Mouse (Mus musculus) embryonic fibroblast, embryonic 13.5 days (primary cell): ENCODE measurements around the gene Ptprt. TPM values are rescaled to one million over a fixed set of nuclear protein-coding genes. Genes with fewer than 3 reads are reported as not detected.

Experiments used
- H3K27ac ChIP-seq: 2 replicates; pipeline ENCODE4 v1.5.1; 2012; ENCODE audit warnings: low read length, control low read depth, inconsistent platforms; ENCODE audit not compliant: insufficient read depth
- H3K4me1 ChIP-seq: 2 replicates; pipeline ENCODE4 v1.6.1; 2011; ENCODE audit warnings: low read length; ENCODE audit not compliant: control insufficient read depth, insufficient read depth
- H3K4me3 ChIP-seq: 2 replicates; pipeline ENCODE4 v1.5.1; 2011; ENCODE audit warnings: mild to moderate bottlenecking, control low read depth, low read length; ENCODE audit not compliant: insufficient read depth
- CTCF ChIP-seq: IDR thresholded peaks from 2 replicates; pipeline ENCODE4 v1.5.1; 2011; ENCODE audit warnings: mild to moderate bottlenecking, control low read depth, low read length, moderate library complexity, borderline replicate concordance; ENCODE audit not compliant: insufficient read depth
- POLR2A ChIP-seq: IDR thresholded peaks from 2 replicates; pipeline ENCODE4 v1.6.1; 2011; ENCODE audit warnings: low read depth, mild to moderate bottlenecking, control low read depth, low read length, moderate library complexity
- polyA plus RNA-seq: library from polyadenylated mRNA; stranded (reverse); fragments of >200 nt; gene quantifications from 2 replicates; pipeline ENCODE4 v1.2.4, GENCODE M21; 2011; ENCODE audit warnings: low read depth; ENCODE audit not compliant: missing spikeins, insufficient read length

Gene Ptprt
- polyA plus RNA-seq, result 0.44 TPM in 1 of 2 replicates, not detected in the other

DNA sequence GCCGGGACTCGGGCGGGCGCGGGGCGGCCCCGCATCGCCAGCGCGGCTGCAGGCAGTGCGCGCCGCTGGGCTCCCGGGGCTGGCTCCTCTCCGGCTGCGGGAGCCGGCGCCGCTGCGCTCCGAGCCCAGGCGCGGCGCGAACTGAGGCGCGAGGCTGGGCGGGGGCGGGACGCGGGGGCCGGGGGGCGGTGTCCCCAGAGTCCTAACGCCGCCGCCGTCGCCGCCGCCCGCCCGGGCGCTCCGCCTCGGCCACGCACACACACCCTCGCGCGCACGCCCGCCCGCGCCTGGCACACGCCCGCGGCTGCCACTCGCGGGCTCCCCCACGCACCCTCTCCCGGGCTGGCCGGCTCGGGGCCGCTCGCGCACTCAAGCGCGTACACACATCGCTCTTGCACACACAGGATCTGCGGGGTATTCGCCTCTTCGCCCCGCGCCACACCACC, at the start of gene Ptprt:
Gene Ptprt, minus strand, starts transcription at position 207 of the 446 bp plus-strand sequence.
- H3K27ac ChIP-seq, result no peak within 1 kb of the TSS

DNA sequence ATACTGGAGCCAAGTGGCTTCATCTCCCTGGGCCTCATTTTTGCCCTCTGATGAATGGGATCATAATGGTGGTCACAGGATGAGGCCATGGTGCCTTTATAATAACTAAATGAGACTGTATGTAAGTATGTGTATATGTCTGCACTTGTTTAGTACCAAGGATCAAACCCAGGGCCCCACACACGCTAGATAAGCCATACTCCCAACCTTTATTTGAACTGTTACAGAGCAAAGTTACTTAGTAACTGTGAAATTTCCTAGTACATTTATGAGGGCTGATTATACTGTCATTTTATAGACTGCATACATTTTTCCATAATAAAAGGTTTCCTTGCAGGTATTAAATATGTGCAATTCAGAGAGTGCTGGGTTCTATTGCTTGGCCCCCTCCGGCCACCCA, 49.5 kb upstream of the Ptprt start:
- TF ChIP-seq CTCF (no peak), POLR2A (no peak)
- Histone ChIP-seq H3K4me1 (no peaks in the 10 kb centered on the region), H3K27ac (no peak overlapping the region), H3K4me3 (no peak overlapping the region)

More for the DNA sequence above, at the start of gene Ptprt:
- H3K4me1 ChIP-seq, result no peaks in the 10 kb centered on the region; the same call in 1 of the 2 replicates
- TF ChIP-seq CTCF (no peak), POLR2A (no peak)
- 0 out of 2 replicates have a peak within 1 kb of the TSS, but pooled peaks have one; percentile 6 for H3K4me3 ChIP-seq

DNA sequence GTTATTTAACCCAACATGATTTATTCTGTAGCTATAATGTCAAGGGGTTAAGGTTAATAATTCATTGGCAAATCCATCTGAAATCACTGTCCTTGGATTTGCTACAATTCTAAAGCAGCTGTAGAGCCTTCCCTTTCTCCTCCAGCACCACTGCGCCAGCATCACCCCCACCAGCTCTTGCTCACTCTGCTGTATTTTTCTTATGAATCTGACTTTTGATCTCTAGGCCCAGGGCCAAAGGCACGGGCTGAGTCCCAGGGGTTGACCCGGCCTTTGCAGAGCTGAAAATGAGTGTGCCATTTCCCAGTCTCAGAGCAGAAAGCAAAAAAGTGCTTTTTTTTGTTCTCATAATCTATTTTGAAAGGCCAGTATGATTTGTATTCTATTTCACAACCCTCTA, 38.7 kb upstream of the Ptprt start:
- Histone ChIP-seq H3K4me1 (no peaks in the 10 kb centered on the region), H3K27ac (no peak overlapping the region), H3K4me3 (no peak overlapping the region)
- TF ChIP-seq CTCF, result no peak

DNA sequence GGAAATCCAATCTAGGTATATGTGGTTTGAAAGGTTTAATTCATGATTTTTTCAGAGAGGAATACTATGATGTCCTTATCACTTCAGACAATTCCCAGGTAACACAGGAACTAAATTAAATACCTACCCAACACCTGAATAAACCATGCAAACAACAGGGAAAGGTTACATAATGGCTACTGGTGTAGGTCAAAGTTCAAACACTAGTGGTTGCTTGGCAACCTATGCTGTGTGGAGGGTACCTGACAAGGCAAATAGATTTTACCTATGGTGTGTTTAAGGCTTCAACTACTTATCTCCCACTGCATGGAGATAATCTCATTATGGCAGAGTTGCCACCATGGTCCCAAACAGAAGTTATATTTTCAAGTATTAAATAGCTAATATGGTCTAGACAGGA, 38.1 kb upstream of the Ptprt start:
- Histone ChIP-seq H3K4me1 (no peaks in the 10 kb centered on the region), H3K4me3 (no peak overlapping the region), H3K27ac (no peak overlapping the region)
- TF ChIP-seq POLR2A, result no peak
- no peak for TF ChIP-seq CTCF

DNA sequence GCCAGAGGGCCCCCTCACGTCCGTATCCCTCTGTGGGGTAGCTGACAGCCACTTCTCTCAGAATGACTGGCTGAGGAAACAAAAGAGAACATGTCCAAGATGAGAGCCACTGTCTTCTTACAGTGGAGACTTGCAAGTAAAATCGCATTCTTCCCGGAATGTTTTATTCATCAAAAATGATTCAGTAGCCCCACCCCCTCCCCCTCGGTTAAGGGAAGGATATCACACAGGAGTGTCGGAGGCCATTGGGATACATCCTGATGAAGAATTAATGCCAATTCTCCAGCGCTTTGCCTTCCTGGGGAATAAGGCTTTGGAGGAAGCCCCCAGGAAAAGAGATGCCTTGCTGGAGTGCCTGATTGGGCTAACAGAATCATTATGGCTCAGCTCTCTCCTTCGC, 37.1 kb upstream of the Ptprt start:
- no peak for TF ChIP-seq CTCF
- TF ChIP-seq POLR2A, result no peak
- Histone ChIP-seq H3K27ac (no peak overlapping the region), H3K4me3 (no peak overlapping the region), H3K4me1 (no peaks in the 10 kb centered on the region)

DNA sequence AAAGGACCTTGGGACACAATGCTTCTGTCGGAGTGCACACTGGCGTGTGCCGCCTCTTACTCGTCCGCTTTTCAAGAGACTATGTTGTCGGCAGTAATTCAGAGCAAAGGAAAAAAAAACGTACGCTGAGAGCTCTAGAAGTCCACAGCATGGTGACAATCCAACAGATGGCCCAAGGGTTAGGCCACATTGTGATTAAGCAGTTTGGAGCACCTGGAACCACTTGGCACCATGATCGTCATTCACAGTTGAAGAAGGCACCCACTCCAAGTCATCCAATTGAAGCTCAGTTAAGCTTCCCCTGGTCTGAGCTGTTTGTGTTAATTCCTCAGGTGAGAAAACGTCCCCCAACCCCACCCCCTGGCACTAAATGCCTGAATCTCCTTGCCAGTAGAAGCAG, 36.2 kb upstream of the Ptprt start:
- Histone ChIP-seq H3K4me1 (no peaks in the 10 kb centered on the region), H3K27ac (no peak overlapping the region), H3K4me3 (no peak overlapping the region)
- no peak for TF ChIP-seq CTCF

DNA sequence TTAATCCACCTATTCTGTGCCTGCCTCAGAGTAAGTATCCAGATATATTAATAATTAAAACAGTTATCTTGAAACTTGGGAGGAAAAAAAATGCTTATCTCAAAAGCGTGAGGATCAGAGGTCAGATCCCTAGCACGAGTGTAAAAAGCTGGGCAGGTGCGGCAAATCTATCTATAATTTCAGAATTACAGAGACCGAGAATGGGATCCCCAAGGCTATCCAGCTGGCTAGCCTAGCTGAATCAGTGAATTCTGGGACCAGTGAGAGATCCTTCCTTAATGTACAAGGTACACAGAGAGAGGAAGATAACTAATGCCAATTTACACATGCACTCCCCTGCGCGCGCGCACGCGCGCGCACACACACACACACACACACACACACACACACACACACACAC, 31.2 kb upstream of the Ptprt start:
- Histone ChIP-seq H3K4me3 (no peak overlapping the region), H3K4me1 (no peaks in the 10 kb centered on the region), H3K27ac (no peak overlapping the region)
- no peak for TF ChIP-seq POLR2A
- TF ChIP-seq CTCF, result no peak

DNA sequence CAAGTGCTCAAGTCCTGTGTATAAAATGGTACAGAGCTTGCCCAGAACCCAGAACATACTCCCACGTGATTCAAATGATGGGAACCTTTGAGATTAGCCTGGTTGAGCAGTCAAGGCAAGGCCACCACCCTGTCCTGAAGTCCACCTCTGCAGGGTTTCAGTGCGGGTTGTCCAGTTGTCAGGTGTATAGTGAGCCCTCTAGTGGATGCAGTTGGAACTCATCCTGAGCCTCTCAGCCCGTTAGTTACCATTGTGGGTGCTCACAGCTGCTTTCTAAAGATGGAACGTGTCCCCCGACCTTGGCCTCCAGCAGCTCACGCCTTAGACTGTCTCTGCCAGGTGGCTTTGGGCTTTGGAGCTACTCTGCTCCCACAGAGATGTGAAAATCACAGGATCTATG, 21.7 kb upstream of the Ptprt start:
- TF ChIP-seq POLR2A (no peak), CTCF (0 out of 2 replicates have a peak, but pooled peaks have one; percentile 30)
- Histone ChIP-seq H3K27ac (no peak overlapping the region), H3K4me3 (no peak overlapping the region), H3K4me1 (no peaks in the 10 kb centered on the region)

DNA sequence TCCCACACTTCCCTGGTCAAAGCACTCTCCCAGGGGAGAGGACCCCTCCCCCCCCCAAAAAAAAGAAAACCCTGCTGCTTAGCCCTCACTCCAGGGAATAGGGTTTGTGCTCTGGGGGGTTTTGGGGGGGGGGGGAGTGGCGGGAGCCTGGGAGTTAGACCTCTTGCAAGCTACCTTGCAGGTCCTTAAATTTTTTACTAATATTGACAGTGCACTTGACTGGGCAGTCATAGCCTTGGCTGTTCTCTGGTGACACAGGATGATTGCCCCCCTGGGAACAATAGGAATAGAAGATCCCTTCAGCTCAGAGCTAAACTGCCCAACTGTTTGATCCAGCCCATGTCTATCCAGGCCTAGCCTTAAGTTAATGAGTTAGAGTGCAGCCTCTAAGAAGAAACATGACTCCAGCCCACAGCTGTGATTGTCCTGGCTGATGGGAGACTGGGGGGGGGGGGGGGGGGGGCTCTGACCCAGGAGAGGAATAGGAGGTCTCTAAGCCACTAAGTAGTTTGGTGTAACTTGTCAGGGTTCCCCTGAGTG, 1.6 kb upstream of the Ptprt start:
- TF ChIP-seq POLR2A (no peak), CTCF (no peak)
- no peak overlapping the region for H3K4me3 ChIP-seq
- H3K27ac ChIP-seq, result no peak overlapping the region
- no peaks in the 10 kb centered on the region; the same call in 1 of the 2 replicates for H3K4me1 ChIP-seq

DNA sequence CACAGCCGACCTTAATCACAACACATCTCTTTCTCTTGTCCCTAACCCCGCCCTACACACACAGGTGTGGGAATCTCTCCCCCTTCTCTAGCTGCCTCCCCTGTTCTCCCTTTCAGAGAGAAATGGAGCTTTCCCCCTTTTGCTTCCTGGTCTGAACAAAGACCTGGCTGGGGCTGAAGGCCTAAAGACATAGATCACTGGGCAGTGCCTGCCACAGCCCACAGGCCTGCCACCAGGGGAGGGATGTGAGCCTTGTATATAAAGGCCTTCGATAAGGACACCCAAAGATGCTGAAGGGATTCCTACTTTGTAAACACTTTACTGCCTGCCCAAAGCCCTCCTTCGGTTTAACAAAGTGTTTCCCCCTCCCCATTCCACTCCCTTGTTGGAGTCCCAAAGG, 786 bp upstream of the Ptprt start:
- TF ChIP-seq CTCF, result no peak
- no peak for TF ChIP-seq POLR2A
- H3K4me3 ChIP-seq, result no peak overlapping the region
- H3K27ac ChIP-seq, result no peak overlapping the region
- H3K4me1 ChIP-seq, result no peaks in the 10 kb centered on the region; the same call in 1 of the 2 replicates
